Mouse (Mus musculus): ENCODE data around the gene Gpr108. TPM values are rescaled to one million over a fixed set of nuclear protein-coding genes. Genes with fewer than 3 reads are reported as not detected.

The Gpr108 gene
- total RNA-seq, 2 experiments from 2014 or later: 22.6 to 25.4 TPM

GRCm38 (mm10) chr17:57246663-57247392 is 1.4 kb downstream of the Gpr108 start:
- no peak for DNase-seq (ENCODE audit: low spot score)

DNA sequence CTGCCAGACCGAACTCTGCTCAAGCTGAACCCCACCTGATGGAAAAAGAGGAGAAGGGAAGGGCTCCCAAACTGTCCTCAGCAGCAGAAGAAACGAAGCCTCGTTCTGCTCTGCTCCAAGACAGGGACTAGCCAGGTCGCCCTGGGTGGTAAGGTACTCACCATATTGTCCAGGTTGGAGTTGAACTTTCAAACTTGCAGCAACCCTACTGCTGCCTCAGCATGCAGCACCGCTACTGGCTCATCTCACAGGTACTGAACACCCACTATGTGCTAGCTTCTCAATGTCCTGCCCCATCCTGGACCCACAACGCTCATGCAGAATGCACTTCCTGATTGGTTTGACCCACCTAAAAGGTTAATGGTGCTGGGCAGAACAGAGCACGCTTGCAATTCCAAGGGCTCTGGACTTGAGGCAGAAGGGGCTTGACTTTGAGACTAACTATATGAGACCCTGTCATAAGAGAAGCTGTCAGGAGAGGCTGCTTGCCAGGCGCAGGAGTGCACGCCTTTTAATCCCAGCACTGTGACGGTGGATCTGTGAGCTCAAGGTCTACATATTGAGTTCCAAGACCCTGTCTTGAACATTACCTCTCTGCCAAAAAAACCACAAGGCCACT is 2.8 kb downstream of the Gpr108 start:
- no peak for DNase-seq (ENCODE audit: low spot score)

DNA sequence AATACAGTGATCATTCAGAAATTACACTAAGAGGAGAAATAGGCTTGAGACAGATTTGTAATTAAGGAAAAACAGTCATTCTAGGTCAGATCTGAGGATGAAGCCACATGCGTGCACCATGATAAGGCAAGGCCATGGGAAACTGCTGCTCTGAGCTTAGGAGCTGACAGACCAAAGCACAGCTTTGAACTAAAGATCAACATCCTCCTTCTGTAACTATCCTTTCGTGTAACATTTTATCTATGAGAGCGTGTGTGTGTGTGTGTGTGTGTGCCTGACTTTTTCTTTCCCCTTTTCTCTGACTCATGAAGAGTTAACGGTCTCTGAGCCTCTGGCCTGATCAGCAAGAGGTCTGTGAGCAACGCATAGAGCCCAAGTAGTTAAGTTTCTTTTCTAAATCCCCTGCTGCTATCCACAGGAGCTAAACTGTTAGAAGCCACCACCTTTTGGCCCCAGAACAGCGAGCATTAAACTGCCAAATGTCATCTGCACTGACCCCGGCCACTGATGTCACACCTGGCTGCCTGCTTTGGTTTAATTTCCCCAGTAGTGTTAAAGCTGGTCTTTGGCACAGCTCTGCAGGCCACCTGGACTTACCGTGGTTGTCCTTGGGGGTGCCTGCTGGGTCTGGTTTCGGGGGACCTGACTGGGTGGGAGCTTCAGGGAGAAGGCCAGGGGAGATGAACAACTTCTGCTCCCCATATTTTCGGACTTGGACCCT is 4.4 kb downstream of the Gpr108 start:
- no peak for DNase-seq (ENCODE audit: low spot score)

DNA sequence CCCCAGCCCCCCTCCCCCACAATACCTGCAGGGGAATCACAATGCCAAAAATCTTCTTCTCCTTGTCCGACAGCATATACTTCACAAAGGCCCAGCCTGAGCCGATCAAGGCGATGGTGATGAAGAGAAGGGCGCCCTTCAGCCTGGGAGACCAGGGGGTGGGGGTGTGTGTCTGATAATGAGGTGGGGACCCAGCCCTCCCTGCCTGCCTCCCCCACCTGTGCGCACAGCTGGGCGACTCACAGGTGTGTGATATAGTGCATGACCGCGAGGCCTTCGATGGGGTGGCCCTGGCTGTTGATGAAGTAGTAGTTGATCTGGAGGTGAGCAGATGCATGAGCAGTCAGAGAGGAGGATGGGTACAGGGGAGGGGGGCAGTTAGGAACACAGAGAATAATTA is 11.1 kb downstream of the Gpr108 start:
- no peak for DNase-seq (ENCODE audit: low spot score)

- no peak for DNase-seq (ENCODE audit: low spot score)
These were observed 12.4 kb downstream of the Gpr108 start for GRCm38 (mm10) chr17:57235803-57236202.

GRCm38 (mm10) chr17:57234254-57234928 is 13.9 kb downstream of the Gpr108 start:
- no peak for DNase-seq (ENCODE audit: low spot score)

- DNase-seq (ENCODE audit: low spot score): no peak
These were observed 15.2 kb downstream of the Gpr108 start for GRCm38 (mm10) chr17:57233038-57233437.

DNA sequence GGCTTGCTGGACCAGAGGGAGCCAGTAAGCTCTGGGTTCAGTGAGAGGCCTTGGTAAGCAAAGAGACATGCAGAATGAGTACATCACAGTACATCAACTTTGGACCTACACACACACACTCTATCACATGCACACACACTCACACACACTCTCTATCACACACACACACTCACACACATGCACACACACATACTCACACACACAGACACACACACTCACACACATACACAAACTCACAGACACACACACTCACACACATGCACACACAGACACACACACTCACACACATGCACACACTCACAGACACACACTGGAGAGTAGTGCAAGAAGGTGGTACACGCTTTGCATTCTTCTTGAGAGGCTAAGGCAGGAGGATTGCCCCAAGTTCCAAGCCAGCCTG is 16.0 kb downstream of the Gpr108 start:
- DNase-seq (ENCODE audit: low spot score): no peak

GRCm38 (mm10) chr17:57231321-57231771 is 16.9 kb downstream of the Gpr108 start:
- DNase-seq (ENCODE audit: low spot score): peak; percentile 35

GRCm38 (mm10) chr17:57230728-57231125 is 17.5 kb downstream of the Gpr108 start:
- DNase-seq (ENCODE audit: low spot score): peak; percentile 55

DNA sequence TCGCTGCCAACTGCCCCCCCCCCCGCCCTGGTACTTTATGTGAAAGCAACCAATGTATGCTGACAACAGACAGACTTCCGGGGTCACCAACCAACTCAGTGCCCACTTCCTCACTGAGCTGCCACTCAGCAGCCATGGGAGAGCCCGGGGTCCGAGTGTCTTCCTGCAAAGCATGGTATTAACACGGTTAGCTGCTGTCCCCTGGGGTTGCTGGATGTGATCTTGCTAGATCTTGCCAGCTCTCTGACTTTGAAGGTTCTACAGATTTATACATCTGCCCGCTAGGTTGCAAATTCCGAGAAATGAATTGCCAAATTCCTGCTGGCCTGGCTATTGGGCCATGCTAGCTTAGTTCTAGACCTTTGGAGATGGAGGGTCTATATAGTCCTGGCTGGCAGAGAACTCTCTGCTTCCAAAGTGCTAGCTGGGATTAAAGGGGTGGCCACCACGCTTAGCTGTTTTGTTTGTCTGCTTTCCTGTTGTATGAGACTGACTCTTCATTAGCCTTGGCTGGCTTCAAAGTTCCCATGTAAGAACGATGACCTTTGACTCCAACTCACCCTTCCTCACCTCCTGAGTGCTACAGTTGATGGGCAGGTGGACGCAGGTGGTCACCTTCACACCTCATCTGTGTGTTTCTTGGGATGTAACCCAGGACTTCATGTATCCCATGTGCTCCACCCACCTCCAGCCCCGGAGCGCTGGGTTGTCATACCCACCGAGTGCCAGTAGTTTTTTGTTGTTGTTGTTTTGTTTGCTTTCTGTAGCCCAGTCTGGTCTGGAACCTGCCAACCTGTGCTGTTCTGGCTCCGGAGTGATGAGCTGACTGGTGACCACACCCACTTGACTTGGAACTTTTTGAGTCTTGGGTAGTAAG is 18.2 kb downstream of the Gpr108 start:
- DNase-seq (ENCODE audit: low spot score): no peak

- DNase-seq (ENCODE audit: low spot score): no peak
These were observed 19.4 kb downstream of the Gpr108 start for GRCm38 (mm10) chr17:57228873-57229272.

- peak; percentile 34 for DNase-seq (ENCODE audit: low spot score)
These were observed 20.2 kb downstream of the Gpr108 start, which contains the start of gene C3 for GRCm38 (mm10) chr17:57228014-57228413. Gene C3 (minus strand): TSS chr17:57228136.

- no peak for DNase-seq (ENCODE audit: low spot score)
These were observed 20.8 kb downstream of the Gpr108 start for GRCm38 (mm10) chr17:57227468-57227867.

DNA sequence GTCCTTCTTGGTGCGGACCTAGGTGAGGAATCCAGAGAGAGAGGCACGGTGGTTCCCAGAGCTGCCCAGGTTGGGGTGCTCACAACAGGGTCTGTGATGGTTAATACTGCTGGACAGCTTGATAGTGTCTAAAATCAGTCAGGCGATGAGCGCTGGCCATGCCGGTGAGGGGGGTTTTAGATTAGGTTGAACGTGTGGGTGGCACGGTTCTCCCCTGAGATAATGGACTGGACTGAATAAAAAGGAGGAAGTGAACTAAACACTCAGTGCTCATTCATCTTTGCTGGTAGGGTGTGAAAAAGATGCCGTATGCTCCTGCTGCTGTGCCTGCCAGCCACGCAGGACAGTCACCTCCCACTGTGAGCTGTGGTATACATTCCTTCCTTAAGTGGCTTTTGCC is 24.9 kb downstream of the Gpr108 start:
- DNase-seq (ENCODE audit: low spot score): no peak

GRCm38 (mm10) chr17:57221911-57222310 is 26.3 kb downstream of the Gpr108 start:
- DNase-seq (ENCODE audit: low spot score): no peak

- peak; percentile 26 for DNase-seq (ENCODE audit: low spot score)
These were observed 28.4 kb downstream of the Gpr108 start for GRCm38 (mm10) chr17:57219884-57220207.

- DNase-seq (ENCODE audit: low spot score): peak; percentile 74
These were observed 28.9 kb downstream of the Gpr108 start for GRCm38 (mm10) chr17:57219167-57219883.

DNA sequence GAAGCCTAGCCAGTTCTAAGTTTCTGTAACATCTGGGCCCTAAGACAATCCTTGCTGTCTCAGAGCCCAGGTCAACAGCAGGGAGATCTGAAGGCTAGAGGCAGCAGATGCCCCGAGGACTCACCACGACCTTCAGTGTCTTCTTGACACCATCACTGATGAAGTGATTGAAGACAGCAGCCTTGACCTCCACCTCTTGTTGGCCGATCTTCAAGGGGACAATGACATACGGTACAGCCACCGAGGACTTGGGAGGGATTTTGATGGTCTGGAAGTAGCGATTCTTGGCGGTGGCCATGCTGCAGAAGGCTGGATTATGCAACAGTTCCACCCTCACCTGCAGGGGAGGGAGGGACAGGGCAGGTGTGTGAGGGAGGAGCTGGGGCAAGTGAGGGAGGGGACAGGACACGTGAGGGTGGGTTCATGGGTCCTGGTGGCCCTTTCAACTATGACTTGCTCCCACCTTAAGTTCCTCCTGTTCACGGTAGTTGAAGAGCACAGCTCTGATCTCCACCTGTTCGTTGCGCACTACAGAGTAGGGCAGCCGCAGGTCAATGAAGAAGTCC is 29.8 kb downstream of the Gpr108 start:
- DNase-seq (ENCODE audit: low spot score): no peak
